Mouse (Mus musculus) layer of hippocampus, adult 9-11 months (tissue): ENCODE measurements around the gene Ppp1r18.

ENCODE experiments used
- DNase-seq: peaks from one replicate; pipeline ENCODE4 v3.0.0; 2022

Gene Ppp1r18

DNA sequence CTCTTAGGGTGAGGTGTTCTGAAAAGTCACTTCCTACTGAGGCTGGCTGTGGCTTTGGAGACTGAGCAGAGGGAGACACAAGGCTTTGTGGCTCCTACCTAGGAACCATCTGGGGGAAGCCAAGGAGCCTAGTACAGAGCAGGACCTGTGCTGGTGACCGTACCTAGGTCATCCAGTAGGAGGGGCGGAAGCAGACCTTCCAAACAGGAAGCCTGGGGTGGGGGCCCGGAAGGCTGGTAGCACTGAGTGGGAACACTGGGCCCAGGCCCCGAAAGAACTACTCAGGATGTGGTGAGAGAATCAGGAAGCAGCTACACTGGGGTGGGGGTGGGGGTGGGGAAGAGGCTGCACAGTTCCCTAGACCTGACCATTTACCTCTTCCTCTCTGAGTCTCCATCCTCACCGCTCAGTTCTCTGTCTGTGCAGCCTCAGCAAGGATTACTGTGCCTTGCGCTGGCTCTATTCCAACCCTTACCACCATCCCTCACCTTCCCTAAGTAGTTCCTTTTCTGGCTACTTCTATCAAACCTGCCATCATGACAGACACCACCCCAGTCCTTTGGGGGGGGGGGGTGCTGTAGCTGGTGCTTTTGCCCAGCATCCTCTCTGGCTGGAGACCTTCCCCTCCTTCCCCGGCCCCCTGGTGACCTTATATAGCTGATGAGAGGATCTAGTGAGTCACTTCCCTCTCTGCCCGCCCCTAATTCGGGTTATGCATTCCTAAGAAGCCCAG is 4.9 kb downstream of the Ppp1r18 start:
- DNase-seq, result peak; percentile 84

DNA sequence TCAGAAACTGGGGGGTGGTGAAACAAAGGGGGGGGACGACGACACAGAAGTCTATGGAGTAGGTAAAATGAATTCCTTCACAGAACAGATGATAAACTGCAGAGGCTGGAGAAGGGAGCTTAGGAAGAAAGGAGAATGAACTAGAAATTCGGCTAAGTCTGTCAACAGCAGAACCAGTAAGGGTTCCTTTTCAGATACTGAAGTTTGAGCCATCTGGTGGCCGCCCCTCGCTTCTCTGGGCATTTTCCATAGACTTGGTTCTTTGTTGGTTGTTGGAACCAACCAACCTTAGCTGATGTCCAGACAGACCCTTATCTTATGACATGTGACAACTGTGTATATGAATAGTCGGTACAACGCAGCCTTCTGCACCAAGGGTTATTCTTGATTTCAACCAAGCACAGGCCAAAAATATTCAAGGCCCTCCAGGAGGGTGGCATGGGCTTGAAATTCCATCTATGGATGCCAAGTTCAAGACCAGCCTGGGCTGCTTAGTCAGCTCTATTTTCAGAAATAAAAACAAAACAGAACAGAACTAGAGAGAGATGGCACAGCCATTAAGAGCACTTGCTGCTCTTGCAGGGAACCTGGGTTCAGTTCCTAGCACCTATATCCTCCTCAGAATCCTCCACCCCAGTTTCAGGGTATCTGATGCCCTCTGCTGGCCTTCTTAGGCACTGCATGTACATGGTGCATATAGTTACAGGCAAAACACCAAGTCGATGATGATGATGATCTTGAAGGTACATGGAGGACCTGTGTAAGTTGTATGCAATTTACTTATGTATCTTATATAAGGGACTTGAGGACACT is 5.7 kb downstream of the Ppp1r18 start:
- no peak for DNase-seq

DNA sequence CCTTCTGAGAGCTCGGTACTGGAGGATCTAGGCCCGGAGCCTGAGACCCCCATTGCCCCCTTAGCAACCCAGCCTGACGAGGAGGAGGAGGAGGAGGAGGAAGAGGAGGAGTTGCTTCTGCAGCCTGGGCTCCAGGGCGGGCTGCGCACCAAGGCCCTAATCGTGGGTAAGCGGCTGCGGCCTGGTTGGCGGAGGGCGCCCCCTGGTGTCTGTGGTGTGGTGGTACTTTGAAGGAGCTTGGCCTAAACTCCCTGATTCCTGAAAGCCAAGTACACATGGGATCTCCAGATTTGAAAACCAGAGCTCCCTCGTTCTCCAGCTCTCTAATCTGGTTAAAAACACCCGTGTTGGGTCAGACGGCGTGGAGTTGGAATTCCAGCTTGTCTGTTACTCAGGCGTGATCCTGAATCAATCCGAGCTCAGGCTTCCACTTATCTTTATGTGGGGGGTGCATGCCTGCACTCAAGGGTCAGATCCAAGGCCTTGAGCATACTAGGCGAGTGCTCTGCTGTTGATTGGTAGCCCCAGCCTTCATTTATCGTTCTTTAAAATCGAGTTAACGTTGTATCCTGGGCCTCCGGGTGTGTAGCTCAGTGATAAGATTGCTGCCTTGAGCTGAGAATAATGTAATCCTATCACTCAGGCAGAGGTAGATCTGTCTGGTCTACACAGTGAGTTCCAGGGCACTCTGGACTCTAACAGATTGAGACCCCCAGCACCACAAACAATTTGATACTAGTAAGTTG is 8.6 kb downstream of the Ppp1r18 start:
- DNase-seq, result peak; percentile 70

DNA sequence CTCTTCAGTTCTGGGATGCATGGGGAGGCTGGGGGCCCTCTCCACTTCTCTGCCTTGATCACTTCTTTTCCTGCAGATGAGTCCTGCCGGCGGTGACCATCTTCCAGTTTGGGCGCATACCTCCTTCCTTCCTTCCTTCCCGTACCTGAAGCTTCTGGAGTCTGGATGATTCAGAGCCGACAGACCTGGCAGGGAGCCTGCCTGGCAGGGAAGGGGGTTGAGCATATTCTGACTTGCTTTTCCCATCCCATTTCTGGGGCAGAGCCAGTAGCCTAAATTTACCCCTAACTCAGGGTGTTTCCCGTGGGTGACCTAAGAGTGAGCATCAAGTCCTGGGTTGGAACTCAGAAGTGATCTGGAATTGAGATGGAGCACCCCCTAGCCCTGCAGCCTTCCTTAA is 9.3 kb downstream of the Ppp1r18 start:
- peak; percentile 34 for DNase-seq

DNA sequence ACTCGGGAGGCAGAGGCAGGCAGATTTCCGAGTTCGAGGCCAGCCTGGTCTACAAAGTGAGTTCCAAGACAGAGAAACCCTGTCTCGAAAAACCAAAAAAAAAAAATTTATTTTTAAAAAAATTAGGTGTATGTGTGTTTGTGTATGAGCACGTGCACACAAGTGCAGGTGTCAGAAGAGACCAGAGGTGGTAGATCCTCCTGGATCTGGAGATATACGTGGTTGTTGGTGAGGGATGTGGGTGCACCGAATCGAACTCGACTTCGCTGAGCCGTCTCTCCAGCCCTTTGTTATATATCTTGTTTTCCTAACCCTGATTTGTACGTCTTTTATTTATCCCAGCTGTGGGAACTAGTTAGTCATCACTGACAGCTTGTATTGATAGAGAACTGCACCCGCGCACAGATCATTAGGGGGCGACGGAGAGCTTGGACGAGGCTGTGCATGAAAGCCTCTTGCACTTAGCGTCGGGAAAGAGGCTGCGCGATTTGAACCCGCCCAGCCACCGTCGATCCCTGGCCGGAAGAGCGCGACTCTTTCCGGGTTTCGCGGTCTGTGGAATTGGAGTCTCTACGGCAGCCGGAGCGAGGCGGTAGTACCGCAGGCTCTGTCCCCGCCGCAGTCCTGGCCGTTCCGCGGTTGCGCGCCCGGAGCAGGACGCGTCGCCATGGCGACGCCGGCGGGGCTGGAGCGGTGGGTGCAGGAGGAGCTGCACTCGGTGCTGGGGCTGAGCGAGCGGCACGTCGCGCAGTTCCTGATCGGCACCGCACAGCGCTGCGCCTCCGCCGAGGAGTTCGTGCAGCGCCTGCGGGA is 14.1 kb downstream of the Ppp1r18 start, which contains the start of gene Dhx16:
Gene Dhx16 (plus strand): TSS at position 575 of the 813 bp plus-strand sequence.
- DNase-seq, result peak; percentile 95

DNA sequence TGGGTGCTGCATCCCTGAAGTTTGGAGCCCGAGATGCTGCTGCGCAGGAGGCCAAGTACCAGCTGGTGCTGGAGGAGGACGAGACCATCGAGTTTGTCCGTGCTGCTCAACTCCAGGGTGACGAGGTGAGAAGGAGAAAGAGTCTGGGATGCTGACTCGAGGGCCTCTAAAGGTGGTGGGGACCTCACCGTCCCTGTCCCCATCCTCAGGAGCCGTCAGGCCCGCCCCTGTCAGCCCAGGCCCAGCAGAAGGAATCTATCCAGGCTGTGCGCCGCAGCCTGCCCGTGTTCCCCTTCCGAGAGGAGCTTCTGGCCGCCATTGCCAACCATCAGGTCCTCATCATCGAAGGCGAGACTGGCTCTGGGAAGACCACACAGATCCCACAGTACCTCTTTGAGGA is 17.5 kb downstream of the Ppp1r18 start:
- no peak for DNase-seq

DNA sequence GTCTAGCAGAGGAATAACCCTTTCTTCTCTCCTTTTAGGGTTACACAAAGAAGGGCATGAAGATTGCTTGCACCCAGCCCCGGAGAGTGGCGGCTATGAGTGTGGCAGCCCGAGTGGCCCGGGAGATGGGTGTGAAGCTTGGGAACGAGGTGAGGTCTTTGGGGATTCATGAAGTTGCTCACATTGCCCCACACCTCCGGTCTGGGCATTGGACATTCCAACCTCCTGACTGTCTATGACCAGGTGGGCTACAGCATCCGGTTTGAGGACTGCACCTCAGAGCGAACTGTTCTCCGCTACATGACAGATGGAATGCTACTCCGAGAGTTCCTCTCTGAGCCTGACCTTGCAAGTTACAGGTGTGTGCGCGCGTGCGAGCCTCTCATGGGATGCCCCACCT is 18.4 kb downstream of the Ppp1r18 start:
- DNase-seq, result no peak

DNA sequence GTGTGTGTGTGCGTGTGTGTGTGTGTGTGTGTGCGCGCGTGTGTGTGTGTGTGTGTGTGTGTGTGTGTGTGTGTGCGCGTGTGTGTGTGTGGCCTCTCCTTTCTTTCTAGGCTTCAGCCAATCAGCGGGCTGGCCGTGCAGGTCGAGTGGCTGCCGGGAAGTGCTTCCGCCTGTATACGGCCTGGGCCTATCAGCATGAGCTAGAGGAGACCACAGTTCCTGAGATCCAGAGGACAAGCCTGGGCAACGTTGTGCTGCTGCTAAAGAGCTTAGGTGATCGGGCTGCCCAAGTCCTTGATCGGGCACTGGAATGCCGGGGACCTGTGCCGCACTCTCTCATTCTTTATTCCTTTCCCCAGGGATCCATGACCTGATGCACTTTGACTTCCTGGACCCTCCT is 22.3 kb downstream of the Ppp1r18 start:
- DNase-seq, result no peak

DNA sequence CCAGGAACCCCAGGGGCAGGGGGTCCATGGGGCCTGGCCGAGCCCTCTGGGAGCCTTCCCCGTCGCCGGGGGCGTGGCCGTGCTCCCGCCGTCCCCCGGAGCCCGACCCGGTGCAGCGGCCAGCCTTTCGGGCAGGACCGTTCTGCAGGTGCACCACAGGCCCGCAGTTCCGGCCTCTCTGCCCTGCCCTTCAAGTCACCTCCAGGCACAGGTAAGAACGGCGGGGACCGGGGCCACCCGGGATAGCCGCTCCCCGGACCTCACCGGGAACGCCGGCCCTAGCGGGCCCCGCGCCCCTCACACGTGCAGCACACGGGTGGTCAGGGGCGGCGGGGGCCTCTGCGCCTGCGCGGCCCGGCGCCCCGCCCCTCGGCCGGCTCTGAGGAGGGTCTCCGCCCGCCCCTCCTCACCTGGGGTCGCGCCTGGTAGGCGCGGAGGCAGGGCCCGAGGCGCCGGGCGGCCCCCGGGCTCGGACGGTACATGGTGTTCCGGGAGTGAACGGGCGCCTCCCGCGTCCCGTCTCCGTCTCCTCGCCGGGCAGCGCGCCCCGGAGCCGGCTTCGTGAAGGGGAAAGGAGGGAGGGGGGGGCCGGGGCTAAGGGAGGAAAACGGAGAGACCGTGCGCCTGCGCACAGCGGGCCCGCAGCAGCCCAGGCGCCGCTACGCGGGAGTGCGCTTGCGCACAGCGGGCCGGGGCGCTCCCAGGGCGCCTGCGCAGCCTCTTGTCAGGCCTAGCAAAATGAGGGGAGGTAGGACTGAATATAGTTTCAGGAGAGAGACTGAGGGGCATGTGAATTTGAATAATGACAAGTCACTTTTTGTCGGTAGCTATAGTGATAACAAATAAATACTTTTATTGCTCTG is 31.6 kb downstream of the Ppp1r18 start, which contains the start of gene 2310061I04Rik:
Gene 2310061I04Rik (minus strand): TSS at position 651 of the 863 bp plus-strand sequence.
- peak; percentile 92 for DNase-seq

DNA sequence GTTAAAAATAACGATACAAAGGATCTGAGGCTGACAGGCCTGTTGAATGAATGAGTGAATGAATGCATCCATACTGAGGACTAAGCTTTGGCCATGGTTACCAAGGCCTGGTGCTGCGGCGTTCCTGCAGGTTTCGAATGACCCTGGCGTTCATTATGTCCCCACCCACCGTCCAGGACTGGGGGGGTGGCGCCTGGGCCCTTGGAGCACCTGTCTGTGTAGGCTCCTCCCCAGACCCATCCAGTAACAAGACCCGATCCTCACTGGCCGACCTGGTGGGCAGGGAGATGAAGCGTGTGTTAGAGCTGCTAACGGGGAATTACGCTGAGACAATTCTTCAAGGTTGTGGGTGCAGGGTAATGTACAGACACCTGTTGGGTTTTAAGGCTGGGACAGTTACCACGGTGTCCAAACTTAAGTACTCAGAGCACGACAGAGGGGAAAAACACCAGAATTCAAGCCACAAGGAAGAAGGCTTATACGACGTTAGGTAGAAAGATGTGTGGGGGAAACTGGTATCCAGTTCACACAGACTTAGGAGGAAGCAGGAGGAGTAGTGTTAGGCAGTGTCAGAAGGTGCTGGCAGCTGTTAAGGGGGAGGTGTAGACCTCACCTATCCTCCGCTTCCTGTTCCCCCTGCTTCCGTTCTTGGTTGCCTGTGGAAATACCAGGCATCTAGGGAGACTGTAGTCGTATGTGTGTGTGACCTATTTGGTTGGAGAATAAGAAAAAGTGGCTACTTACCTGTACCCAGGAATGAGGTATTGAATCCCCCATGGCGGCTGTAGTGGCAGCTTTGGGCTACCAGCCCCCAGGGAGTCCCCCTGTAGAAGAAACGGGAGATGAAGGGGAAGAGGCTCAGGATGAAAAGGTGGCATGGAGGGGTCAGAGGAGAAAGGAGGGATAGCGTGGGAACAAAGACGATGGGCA is 32.5 kb downstream of the Ppp1r18 start:
- DNase-seq, result no peak

DNA sequence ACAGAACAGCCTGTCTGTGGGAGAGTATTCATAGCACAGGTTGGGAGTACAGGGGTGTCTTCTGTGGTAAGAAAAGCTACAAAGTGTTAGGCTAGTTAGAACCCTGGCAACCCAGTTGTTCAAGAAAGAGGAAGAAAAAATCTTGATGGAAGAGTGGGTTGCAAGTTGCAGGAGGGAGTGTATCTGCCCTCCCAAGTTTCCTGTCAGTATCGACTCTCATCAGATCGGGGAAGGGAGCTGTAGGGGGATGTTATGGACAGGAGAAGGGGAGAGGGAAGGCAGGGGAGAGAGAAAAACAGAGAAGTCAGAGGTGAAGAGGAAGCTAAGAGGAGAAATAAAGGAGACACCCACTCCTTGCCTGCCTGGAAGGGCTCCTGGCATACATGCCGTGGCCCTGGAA is 35.2 kb downstream of the Ppp1r18 start:
- no peak for DNase-seq

DNA sequence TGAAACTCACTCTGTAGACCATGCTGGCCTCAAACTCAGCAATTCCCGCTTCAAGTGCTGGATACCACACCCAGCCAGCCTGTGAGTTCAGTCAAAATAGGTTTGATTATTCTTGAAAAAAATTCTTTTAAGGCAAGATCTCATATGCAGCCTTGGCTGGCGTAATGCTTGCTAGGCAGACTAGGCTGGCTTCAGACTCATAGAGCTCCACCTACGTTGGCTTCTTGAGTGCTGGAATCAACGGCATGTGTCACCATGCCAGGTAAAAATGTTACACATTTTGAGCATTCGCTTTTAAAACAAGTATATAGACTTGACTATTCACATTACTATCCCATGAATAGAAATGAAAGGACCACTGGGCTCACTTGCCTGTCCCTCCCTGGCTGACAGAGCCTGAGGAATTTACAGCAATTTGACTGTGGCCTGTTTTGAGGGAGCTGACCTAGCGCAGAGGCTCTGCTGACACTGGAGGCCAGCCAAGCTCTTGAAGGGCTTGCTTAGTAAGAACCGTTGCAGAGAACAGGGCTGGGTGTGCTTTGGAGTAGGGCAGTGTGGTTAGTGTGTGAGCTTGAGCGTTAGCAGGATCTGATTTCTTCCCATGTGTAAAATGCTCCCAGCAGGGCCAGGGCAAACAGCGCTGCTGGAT is 38.1 kb downstream of the Ppp1r18 start:
- DNase-seq, result no peak

DNA sequence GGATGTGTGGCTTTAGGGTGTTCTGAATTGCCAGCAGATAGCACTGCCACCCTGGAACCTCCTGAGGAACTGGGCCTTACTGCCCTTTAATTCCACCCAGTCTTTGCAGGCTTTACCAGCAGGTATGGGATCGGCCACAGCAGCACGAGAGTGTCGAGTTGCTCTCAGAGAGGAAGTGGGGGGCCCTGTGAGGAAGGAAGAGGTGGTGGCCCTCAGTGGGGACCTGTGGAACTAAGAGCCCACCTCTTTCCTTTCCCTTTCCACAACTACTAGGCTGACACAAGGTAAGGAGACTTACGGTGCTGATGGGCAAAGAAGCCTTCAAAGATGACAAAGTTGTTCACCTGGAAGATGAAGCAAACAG is 38.6 kb downstream of the Ppp1r18 start:
- DNase-seq, result no peak

DNA sequence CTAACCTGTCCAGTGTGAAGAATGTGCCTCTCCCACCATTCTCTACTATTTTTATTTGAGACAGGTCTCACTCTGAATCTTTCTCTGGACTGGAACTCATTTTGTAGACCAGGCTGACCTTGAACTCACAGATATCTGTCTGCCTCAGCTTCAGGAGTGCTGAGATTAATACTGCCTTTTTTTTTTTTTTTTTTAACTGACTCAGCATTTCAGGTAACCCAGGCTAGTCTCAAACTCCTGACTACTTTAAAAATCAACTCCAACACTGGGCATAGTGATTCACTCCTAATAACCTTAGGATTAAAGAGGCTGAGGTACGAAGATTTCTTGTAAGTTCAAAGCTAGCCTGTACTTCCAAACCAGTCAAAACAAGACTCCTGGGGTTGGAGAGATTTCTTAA is 40.2 kb downstream of the Ppp1r18 start:
- DNase-seq, result no peak

DNA sequence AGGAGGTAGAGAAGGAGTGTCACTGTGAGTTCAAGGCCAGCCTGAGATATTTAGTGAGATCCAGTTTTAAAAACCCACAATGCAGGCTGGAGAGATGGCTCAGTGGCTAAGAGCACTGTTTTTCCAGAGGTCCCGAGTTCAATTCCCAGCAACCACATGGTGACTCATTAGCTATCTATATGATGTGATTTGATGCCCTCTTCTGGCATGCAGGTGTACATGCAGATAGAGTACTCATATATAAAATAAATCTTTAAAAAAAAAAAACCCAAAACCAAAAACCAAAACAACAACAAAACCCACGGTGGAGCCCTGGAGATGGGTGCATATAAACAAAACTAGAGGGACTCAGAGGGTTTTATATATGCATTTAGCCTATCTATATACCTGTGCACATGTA is 42.2 kb downstream of the Ppp1r18 start:
- DNase-seq, result no peak

DNA sequence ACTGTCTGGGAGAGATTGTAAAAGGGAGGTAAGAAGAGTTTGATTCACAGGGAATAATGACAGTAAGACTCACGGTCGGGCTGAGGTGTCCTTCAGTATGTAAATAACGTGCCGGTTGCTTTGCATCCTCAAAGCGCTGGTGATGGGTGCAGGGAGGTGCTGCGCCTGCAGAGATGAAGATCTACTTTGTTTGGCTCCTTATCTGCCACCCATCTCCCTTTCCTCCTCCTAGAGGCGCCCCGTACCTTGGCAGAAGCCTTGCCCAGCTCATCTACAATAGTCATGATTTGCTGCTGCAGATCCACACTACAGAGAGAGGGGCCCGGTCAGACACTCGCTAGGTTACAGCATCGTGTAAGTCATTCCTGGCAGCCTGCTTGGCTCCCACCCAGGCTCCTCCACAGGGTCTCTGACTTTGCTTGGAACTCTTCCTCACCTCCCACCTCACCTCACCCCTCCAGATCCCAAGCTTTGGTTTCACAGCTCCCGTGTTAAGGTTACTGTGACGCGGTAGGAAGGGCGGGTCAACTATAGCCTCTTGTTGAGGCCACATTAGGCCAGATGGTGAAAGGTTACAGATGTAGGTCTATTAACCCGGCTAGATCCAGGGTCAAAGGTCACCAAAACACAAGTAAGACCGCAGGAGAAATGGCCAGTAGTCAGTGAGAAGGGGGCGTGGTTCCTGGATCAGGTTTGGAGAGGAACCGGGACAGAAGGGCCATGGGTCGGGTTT is 44.0 kb downstream of the Ppp1r18 start:
- no peak for DNase-seq

DNA sequence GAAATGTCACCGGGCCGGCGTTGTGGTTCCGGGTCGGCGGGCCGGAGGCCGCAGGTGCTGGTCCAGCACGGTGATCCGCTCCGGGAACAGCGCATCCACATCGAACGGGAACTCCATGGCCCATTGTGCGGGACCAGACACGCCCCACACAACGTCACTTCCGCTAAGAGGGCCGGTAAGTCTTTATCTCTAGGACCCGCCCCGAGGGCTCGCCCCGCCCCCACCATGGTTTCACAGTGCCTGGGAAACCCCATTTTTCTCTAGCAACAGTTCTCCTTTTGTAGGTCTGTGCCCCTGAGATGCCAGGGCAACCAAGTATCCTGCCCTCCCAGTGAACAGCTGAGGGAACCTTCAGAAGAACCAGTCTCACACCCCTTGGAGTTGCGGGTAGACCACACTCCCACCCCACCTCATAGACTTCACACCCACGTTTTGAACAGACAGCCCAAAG is 44.6 kb downstream of the Ppp1r18 start, which contains the start of gene Atat1:
Gene Atat1 (minus strand): TSS at position 157 of the 451 bp plus-strand sequence.
- peak; percentile 96 for DNase-seq

DNA sequence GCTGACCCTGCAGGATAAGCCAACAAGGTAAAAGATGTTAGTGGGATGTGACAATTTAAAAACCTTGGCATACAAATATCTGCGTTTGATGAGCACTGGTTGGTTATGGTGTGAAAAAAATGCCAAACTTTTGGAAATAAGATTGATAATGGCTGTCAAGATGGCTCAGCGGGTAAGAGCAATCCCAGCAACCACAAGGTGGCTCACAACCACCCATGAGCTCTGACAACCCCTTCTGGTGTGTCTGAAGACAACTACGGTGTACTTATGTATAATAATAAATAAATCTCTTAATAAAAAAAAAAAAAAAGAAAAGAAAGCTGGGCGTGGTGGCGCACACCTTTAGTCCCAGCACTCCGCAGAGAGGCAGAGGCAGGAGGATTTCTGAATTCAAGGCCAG is 49.6 kb downstream of the Ppp1r18 start:
- no peak for DNase-seq
